Mouse (Mus musculus) midbrain, postnatal 0 days (tissue): ENCODE data around the gene BC004004. TPM values are rescaled to one million over a fixed set of nuclear protein-coding genes. Genes with fewer than 3 reads are reported as not detected.

Source experiments
- ATAC-seq: fragments of 200-750 bp; cut with Nextera tagmentation; 2 replicates; pipeline ENCODE4 v1.8.0; 2017; ENCODE audit warnings: moderate number of reproducible peaks, mild to moderate bottlenecking, moderate TSS enrichment, moderate library complexity; ENCODE audit not compliant: low FRiP score
- DNase-seq: peaks from one replicate; pipeline ENCODE4 v3.0.0-alpha.2; 2015; ENCODE audit warnings: low spot score
- H3K27ac ChIP-seq: fragments of 300-500 bp; sonication (generic); 2 replicates; pipeline ENCODE4 v1.5.1; 2014; ENCODE audit warnings: low read depth, mild to moderate bottlenecking, low read length, mixed read lengths
- H3K27me3 ChIP-seq: fragments of 300-500 bp; sonication (generic); 2 replicates; pipeline ENCODE4 v1.6.1; 2014; ENCODE audit warnings: low read length, control low read depth, mixed read lengths; ENCODE audit not compliant: insufficient read depth
- H3K36me3 ChIP-seq: fragments of 300-500 bp; sonication (generic); 2 replicates; pipeline ENCODE4 v1.6.1; 2014; ENCODE audit warnings: low read length, control low read depth, mixed read lengths; ENCODE audit not compliant: insufficient read depth
- H3K4me1 ChIP-seq: fragments of 300-500 bp; sonication (generic); 2 replicates; pipeline ENCODE4 v1.6.1; 2014; ENCODE audit warnings: mild to moderate bottlenecking, control low read depth, antibody characterized with exemption, low read length, mixed read lengths; ENCODE audit not compliant: insufficient read depth
- H3K4me2 ChIP-seq: fragments of 300-500 bp; sonication (generic); 2 replicates; pipeline ENCODE4 v1.6.1; 2014; ENCODE audit warnings: low read depth, mild to moderate bottlenecking, low read length, mixed read lengths; ENCODE audit not compliant: poor library complexity, severe bottlenecking
- H3K4me3 ChIP-seq: fragments of 300-500 bp; sonication (generic); 2 replicates; pipeline ENCODE4 v1.5.1; 2014; ENCODE audit warnings: low read depth, mild to moderate bottlenecking, low read length, moderate library complexity
- H3K9ac ChIP-seq: fragments of 300-500 bp; sonication (generic); replicated peaks from 2 replicates; pipeline ENCODE4 v1.6.1; 2014; ENCODE audit warnings: mild to moderate bottlenecking, low read length, moderate library complexity, mixed read lengths; ENCODE audit not compliant: poor library complexity, severe bottlenecking
- H3K9me3 ChIP-seq: fragments of 300-500 bp; sonication (generic); 2 replicates; pipeline ENCODE4 v1.6.1; 2016; ENCODE audit warnings: low read length, control low read depth
- CTCF ChIP-seq: IDR thresholded peaks from 2 replicates; pipeline ENCODE4 v1.5.1; 2016; ENCODE audit warnings: antibody characterized with exemption, mild to moderate bottlenecking
- WGBS: fragments of 180-500 bp; shearing (Covaris S2); extraction: QIAGEN DNeasy Blood & Tissue Kit; methylation state at CpG from one replicate; pipeline ENCODE4 v1.1.7; 2014; 5-methylcytosine and 5-hydroxymethylcytosine counted together
- polyA plus RNA-seq: library from polyadenylated mRNA; unstranded; fragments of >200 nt; fragmentation: Nextera tagmentation; extraction: Ambion mirVana; gene quantifications from 2 replicates; pipeline ENCODE4 v1.2.1, GENCODE M21; 2015
- total RNA-seq: library from RNA; depleted of rRNA; stranded (reverse); fragments of >200 nt; gene quantifications from 2 replicates; pipeline ENCODE4 v1.2.3, GENCODE M21; 2014

The BC004004 gene
- total and polyA plus RNA-seq, 2 experiments from 2014 or later: 120 to 146 TPM

DNA sequence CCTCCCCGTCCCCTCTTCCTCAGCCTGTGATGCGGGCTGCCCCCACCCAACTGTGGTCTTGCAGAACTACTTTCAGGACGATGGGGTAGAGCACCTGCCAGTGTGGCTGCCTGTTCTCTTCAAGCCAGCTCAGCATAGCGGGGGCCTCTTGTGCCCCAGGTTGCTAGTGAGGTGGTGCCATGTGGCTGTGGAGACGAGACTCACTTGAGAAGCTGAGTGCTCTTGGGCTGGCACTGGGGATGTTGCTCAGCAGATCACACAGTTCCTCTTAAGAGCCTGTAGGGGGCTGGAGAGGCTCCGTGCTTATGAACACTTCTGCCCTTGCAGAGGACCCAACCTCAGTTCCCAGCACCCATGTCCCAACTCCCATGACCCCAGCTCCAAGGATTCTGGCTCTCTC lies 29.2 kb downstream of the BC004004 start:
- ATAC-seq (no peak), DNase-seq (no peak)
- Histone ChIP-seq H3K27me3 (no peaks in the 10 kb centered on the region), H3K27ac (no peak overlapping the region), H3K4me3 (no peak overlapping the region), H3K4me2 (no peak overlapping the region), H3K9me3 (no peaks in the 10 kb centered on the region), H3K4me1 (no peaks in the 10 kb centered on the region), H3K9ac (no peak overlapping the region), H3K36me3 (peaks cover 60% of the 10 kb centered on the region)
- WGBS: 88% methylated on average over 6 of the region's 6 CpGs
- no peak for TF ChIP-seq CTCF

- Histone ChIP-seq H3K4me2 (no peak overlapping the region), H3K27me3 (no peaks in the 10 kb centered on the region), H3K36me3 (peaks cover 53% of the 10 kb centered on the region), H3K4me3 (no peak overlapping the region), H3K9ac (no peak overlapping the region), H3K27ac (no peak overlapping the region), H3K9me3 (no peaks in the 10 kb centered on the region), H3K4me1 (no peaks in the 10 kb centered on the region)
- no peak for TF ChIP-seq CTCF
- ATAC-seq (no peak), DNase-seq (no peak)
- 82% methylated on average over 4 of the region's 4 CpGs for WGBS
Measured at GRCm38 (mm10) chr17:29299282-29299681, 30.7 kb downstream of the BC004004 start.

DNA sequence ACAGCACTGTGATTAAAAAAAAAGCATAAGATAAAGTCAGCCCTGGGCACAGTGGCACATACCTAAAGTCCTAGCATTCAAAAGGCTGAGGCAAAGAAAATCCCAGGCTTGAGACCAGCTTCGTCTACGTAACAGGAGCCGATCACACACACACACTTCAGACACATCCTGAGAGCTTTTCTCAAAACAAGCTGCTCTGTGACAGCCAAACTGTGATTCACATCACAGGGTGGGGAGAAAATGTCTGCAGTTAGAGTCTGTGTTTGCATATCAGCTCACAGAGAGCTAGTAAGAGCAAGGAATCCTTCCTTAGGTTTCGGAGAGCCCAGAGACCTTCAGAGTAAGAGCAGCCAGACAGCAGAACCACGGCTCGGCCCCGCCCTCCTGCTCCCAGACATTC lies 32.3 kb downstream of the BC004004 start:
- H3K36me3 ChIP-seq: peaks cover 44% of the 10 kb centered on the region
- H3K9me3 ChIP-seq: no peaks in the 10 kb centered on the region
- no peak overlapping the region for H3K4me2 ChIP-seq
- H3K4me3 ChIP-seq: no peak overlapping the region
- no peak overlapping the region for H3K9ac ChIP-seq
- ATAC-seq (no peak), DNase-seq (no peak)
- TF ChIP-seq CTCF: no peak
- no peaks in the 10 kb centered on the region for H3K27me3 ChIP-seq
- H3K4me1 ChIP-seq: no peaks in the 10 kb centered on the region
- no peak overlapping the region for H3K27ac ChIP-seq
- 93% methylated on average over 7 of the region's 7 CpGs for WGBS

GRCm38 (mm10) chr17:29301421-29301820 lies 32.8 kb downstream of the BC004004 start:
- DNase-seq (no peak), ATAC-seq (no peak)
- H3K27ac ChIP-seq: no peak overlapping the region
- H3K9me3 ChIP-seq: no peaks in the 10 kb centered on the region
- no peaks in the 10 kb centered on the region for H3K4me1 ChIP-seq
- H3K4me3 ChIP-seq: no peak overlapping the region
- H3K27me3 ChIP-seq: no peaks in the 10 kb centered on the region
- H3K9ac ChIP-seq: no peak overlapping the region
- H3K4me2 ChIP-seq: no peak overlapping the region
- no peak for TF ChIP-seq CTCF
- 88% methylated on average over 6 of the region's 6 CpGs for WGBS
- H3K36me3 ChIP-seq: peaks cover 41% of the 10 kb centered on the region

GRCm38 (mm10) chr17:29302149-29302548 lies 33.6 kb downstream of the BC004004 start:
- no peak for DNase-seq

DNA sequence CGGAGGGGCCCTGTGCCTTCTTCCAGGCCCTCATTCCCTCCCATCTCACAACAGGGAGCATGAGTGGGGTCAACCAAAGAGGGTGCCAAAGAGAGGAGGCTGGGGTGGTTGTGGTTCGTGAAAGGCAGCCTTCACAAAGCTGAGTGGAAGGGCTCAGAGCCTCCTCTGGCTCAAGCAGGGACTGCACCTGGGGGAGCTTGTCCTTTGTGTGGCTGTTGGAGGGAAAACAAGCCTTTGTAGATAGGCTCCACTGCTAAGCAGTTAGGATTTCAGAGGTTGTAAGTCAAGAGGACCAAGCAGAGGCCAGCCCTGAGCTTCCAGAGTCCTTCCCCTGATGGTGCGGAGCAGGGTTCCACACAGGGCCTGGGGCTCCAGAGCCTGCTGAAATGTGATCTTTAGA lies 34.5 kb downstream of the BC004004 start:
- H3K9me3 ChIP-seq: no peaks in the 10 kb centered on the region
- TF ChIP-seq CTCF: peak; percentile 45
- peaks cover 28% of the 10 kb centered on the region for H3K36me3 ChIP-seq
- no peak for ATAC-seq
- H3K27me3 ChIP-seq: no peaks in the 10 kb centered on the region
- no peak for DNase-seq
- H3K27ac ChIP-seq: no peak overlapping the region
- H3K4me3 ChIP-seq: no peak overlapping the region
- H3K4me1 ChIP-seq: no peaks in the 10 kb centered on the region
- no peak overlapping the region for H3K4me2 ChIP-seq
- no peak overlapping the region for H3K9ac ChIP-seq
- 42% methylated on average over 3 of the region's 3 CpGs for WGBS

More at GRCm38 (mm10) chr17:29302149-29302548, 33.6 kb downstream of the BC004004 start:
- H3K36me3 ChIP-seq: peaks cover 35% of the 10 kb centered on the region
- no peaks in the 10 kb centered on the region for H3K27me3 ChIP-seq
- no peak overlapping the region for H3K4me2 ChIP-seq
- ATAC-seq: no peak
- no peaks in the 10 kb centered on the region for H3K9me3 ChIP-seq
- H3K4me1 ChIP-seq: no peaks in the 10 kb centered on the region
- whole genome bisulfite sequencing: 80% methylated on average over 5 of the region's 5 CpGs
- TF ChIP-seq CTCF: no peak
- H3K27ac ChIP-seq: no peak overlapping the region
- no peak overlapping the region for H3K9ac ChIP-seq
- no peak overlapping the region for H3K4me3 ChIP-seq
